Mouse (Mus musculus) heart, postnatal 0 days (tissue): Measurements from ENCODE around the gene Rpl26. TPM values are rescaled to one million over a fixed set of nuclear protein-coding genes. Genes with fewer than 3 reads are reported as not detected.

Source experiments
- ATAC-seq: fragments of 200-750 bp; cut with Nextera tagmentation; 2 replicates; pipeline ENCODE4 v1.8.0; 2017; ENCODE audit warnings: low read depth, moderate number of reproducible peaks, moderate library complexity; ENCODE audit not compliant: insufficient read depth
- DNase-seq: peaks from one replicate; pipeline ENCODE4 v3.0.0-alpha.2; 2016; ENCODE audit warnings: low spot score
- H3K27ac ChIP-seq: fragments of 300-500 bp; sonication (generic); 2 replicates; pipeline ENCODE4 v1.5.1; 2014; ENCODE audit warnings: low read depth, mild to moderate bottlenecking
- H3K27me3 ChIP-seq: fragments of 300-500 bp; sonication (generic); 2 replicates; pipeline ENCODE4 v1.6.1; 2014; ENCODE audit warnings: low read length, mixed read lengths; ENCODE audit not compliant: control insufficient read depth, insufficient read depth
- H3K36me3 ChIP-seq: fragments of 300-500 bp; sonication (generic); replicated peaks from 2 replicates; pipeline ENCODE4 v1.6.1; 2014; ENCODE audit warnings: low read length, mixed read lengths; ENCODE audit not compliant: control insufficient read depth, insufficient read depth
- H3K4me1 ChIP-seq: fragments of 300-500 bp; sonication (generic); 2 replicates; pipeline ENCODE4 v1.6.1; 2014; ENCODE audit warnings: antibody characterized with exemption; ENCODE audit not compliant: control insufficient read depth, insufficient read depth
- H3K4me2 ChIP-seq: fragments of 300-500 bp; sonication (generic); 2 replicates; pipeline ENCODE4 v1.6.1; 2014; ENCODE audit warnings: low read depth, mild to moderate bottlenecking, low read length, moderate library complexity
- H3K4me3 ChIP-seq: fragments of 300-500 bp; sonication (generic); 2 replicates; pipeline ENCODE4 v1.5.1; 2014; ENCODE audit warnings: low read depth, low read length
- H3K9ac ChIP-seq: fragments of 300-500 bp; sonication (generic); replicated peaks from 2 replicates; pipeline ENCODE4 v1.6.1; 2014; ENCODE audit warnings: low read depth, low read length, mixed read lengths
- H3K9me3 ChIP-seq: fragments of 300-500 bp; sonication (generic); replicated peaks from 2 replicates; pipeline ENCODE4 v1.6.1; 2016; ENCODE audit warnings: low read length; ENCODE audit not compliant: control insufficient read depth
- CTCF ChIP-seq: IDR thresholded peaks from 2 replicates; pipeline ENCODE4 v1.5.1; 2016; ENCODE audit warnings: antibody characterized with exemption, control low read depth, low read depth
- EP300 ChIP-seq: IDR thresholded peaks from 2 replicates; pipeline ENCODE4 v1.6.1; 2016; ENCODE audit warnings: antibody characterized with exemption, low read depth
- WGBS: fragments of 180-500 bp; shearing (Covaris S2); extraction: QIAGEN DNeasy Blood & Tissue Kit; methylation state at CpG from one replicate; pipeline ENCODE4 v1.1.7; 2014; 5-methylcytosine and 5-hydroxymethylcytosine counted together
- polyA plus RNA-seq: library from polyadenylated mRNA; unstranded; fragments of >200 nt; fragmentation: Nextera tagmentation; extraction: Ambion mirVana; gene quantifications from 2 replicates; pipeline ENCODE4 v1.2.1, GENCODE M21; 2015
- total RNA-seq: library from RNA; depleted of rRNA; stranded (reverse); fragments of >200 nt; gene quantifications from 2 replicates; pipeline ENCODE4 v1.2.3, GENCODE M21; 2014; ENCODE audit warnings: low replicate concordance; rRNA removed

Rpl26 gene
- total and polyA plus RNA-seq, 2 experiments from 2014 or later = 529 to 1,343 TPM

DNA sequence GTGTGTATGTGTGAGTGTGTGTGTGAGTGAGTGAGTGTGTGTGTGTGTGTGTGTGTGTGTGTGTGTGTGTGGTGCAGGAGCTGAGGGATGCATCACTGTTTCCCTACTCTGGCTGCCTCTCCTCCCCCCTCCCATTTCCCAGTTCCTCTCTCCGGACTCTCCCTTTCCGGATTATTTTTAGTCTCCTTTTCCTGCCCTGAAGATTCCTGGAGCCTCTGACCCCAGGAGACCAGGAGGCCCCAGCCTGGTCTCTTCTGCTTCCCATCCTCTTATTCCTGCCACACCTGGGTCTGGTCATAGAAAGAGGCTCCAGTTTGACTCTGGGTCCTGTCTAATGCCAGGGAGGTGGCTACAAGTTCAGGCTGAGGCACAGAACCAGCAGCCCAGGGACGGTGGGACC lies 54.7 kb downstream of the Rpl26 start:
- TF ChIP-seq EP300 (0 out of 2 replicates have a peak, but pooled peaks have one; percentile 31), CTCF (no peak)
- 4% methylated on average over 3 of the region's 3 CpGs for WGBS
- Histone ChIP-seq H3K27me3 (0 out of 2 replicates have a peak, but pooled peaks cover 8% of the 10 kb centered on the region), H3K9me3 (no peaks in the 10 kb centered on the region), H3K4me3 (peak overlapping the region; percentile 48), H3K27ac (peak overlapping the region; percentile 84), H3K9ac (no peak overlapping the region), H3K4me1 (0 out of 2 replicates have a peak, but pooled peaks cover 5% of the 10 kb centered on the region), H3K36me3 (no peaks in the 10 kb centered on the region), H3K4me2 (peak overlapping the region; percentile 69)
- ATAC-seq (peak; percentile 66; the same call in 1 of the 2 replicates), DNase-seq (peak; percentile 74)

Other genes with a start within 250 kb of the Rpl26 start
- 82.8 and 150 TPM in 2 replicates for gene Myh10, start 210.0 kb upstream of the Rpl26 start, total RNA-seq
- 34.9 and 39.5 TPM in 2 replicates for gene Myh10, start 210.0 kb upstream of the Rpl26 start, polyA plus RNA-seq
- gene Ndel1, start 29.7 kb upstream of the Rpl26 start, total RNA-seq = 70.9 and 130 TPM in 2 replicates
- gene Ndel1, start 29.7 kb upstream of the Rpl26 start, polyA plus RNA-seq = 60.7 and 62.3 TPM in 2 replicates
- gene Rnf222, start 13.0 kb upstream of the Rpl26 start, total RNA-seq = not detected in 2 replicates
- 0.14 and 0.15 TPM in 2 replicates for gene Rnf222, start 13.0 kb upstream of the Rpl26 start, polyA plus RNA-seq
- gene Odf4, start 25.5 kb downstream of the Rpl26 start, total RNA-seq = not detected in 2 replicates
- not detected in 2 replicates for gene Odf4, start 25.5 kb downstream of the Rpl26 start, polyA plus RNA-seq
- gene Arhgef15, start 55.9 kb downstream of the Rpl26 start, total RNA-seq = 12.6 and 19.8 TPM in 2 replicates
- 10.0 and 11.6 TPM in 2 replicates for gene Arhgef15, start 55.9 kb downstream of the Rpl26 start, polyA plus RNA-seq
- gene Slc25a35, start 66.5 kb downstream of the Rpl26 start, total RNA-seq = 0.70 and 3.6 TPM in 2 replicates
- 1.9 and 2.0 TPM in 2 replicates for gene Slc25a35, start 66.5 kb downstream of the Rpl26 start, polyA plus RNA-seq
- 101 and 103 TPM in 2 replicates for gene Rangrf, start 73.6 kb downstream of the Rpl26 start, total RNA-seq
- gene Rangrf, start 73.6 kb downstream of the Rpl26 start, polyA plus RNA-seq = 78.0 and 85.1 TPM in 2 replicates
- gene Pfas, start 106.9 kb downstream of the Rpl26 start, total RNA-seq = 10.1 and 12.3 TPM in 2 replicates
- 8.3 and 8.7 TPM in 2 replicates for gene Pfas, start 106.9 kb downstream of the Rpl26 start, polyA plus RNA-seq
- gene Ctc1, start 114.3 kb downstream of the Rpl26 start, total RNA-seq = 40.0 and 46.0 TPM in 2 replicates
- 18.6 TPM in 2 replicates for gene Ctc1, start 114.3 kb downstream of the Rpl26 start, polyA plus RNA-seq
- 21.4 and 54.6 TPM in 2 replicates for gene Aurkb, start 144.1 kb downstream of the Rpl26 start, total RNA-seq
- 19.5 and 19.9 TPM in 2 replicates for gene Aurkb, start 144.1 kb downstream of the Rpl26 start, polyA plus RNA-seq
- 21.3 and 24.1 TPM in 2 replicates for gene Borcs6, start 158.1 kb downstream of the Rpl26 start, total RNA-seq
- 12.1 and 13.0 TPM in 2 replicates for gene Borcs6, start 158.1 kb downstream of the Rpl26 start, polyA plus RNA-seq
- 10.9 and 25.5 TPM in 2 replicates for gene Tmem107, start 169.2 kb downstream of the Rpl26 start, total RNA-seq
- gene Tmem107, start 169.2 kb downstream of the Rpl26 start, polyA plus RNA-seq = 18.3 and 24.3 TPM in 2 replicates
- 25.2 and 27.9 TPM in 2 replicates for gene Vamp2, start 186.9 kb downstream of the Rpl26 start, total RNA-seq
- 59.2 and 62.1 TPM in 2 replicates for gene Vamp2, start 186.9 kb downstream of the Rpl26 start, polyA plus RNA-seq
- gene Per1, start 193.6 kb downstream of the Rpl26 start, total RNA-seq = 76.8 and 93.5 TPM in 2 replicates
- gene Per1, start 193.6 kb downstream of the Rpl26 start, polyA plus RNA-seq = 8.1 and 9.7 TPM in 2 replicates
- not detected in 2 replicates for gene Hes7, start 218.8 kb downstream of the Rpl26 start, total RNA-seq
- gene Hes7, start 218.8 kb downstream of the Rpl26 start, polyA plus RNA-seq = 0.26 and 0.29 TPM in 2 replicates
- gene 9130213A22Rik, start 221.0 kb downstream of the Rpl26 start, total RNA-seq = 0.66 TPM in 1 of 2 replicates, not detected in the other
- gene 9130213A22Rik, start 221.0 kb downstream of the Rpl26 start, polyA plus RNA-seq = 0.30 and 0.49 TPM in 2 replicates
- gene Aloxe3, start 224.3 kb downstream of the Rpl26 start, total RNA-seq = 0.58 TPM in 1 of 2 replicates, not detected in the other
- 0.08 TPM in 1 of 2 replicates, not detected in the other for gene Aloxe3, start 224.3 kb downstream of the Rpl26 start, polyA plus RNA-seq